Mouse (Mus musculus): ENCODE results near the gene Gm43302. TPM values are rescaled to one million over a fixed set of nuclear protein-coding genes. Genes with fewer than 3 reads are reported as not detected.
"Not testable (repeated sequence)": the region's sequence is repeated elsewhere in the genome, so short reads cannot be mapped to it uniquely, and the experiment has no call there.

The Gm43302 gene
- not detected in 2 replicates for total RNA-seq (2012; rRNA removed)
- polyA plus RNA-seq (2012; ENCODE audit: insufficient read depth in 1 of 2, insufficient read length in 2 of 2, low read depth in 1 of 2, low replicate concordance in 2 of 2, missing spikeins in 1 of 2): not detected

GRCm38 (mm10) chr5:105293226-105294165, at the start of gene Gm43302, which contains the start of gene Gbp6:
Gene Gm43302 (minus strand): TSS chr5:105293695.
Gene Gbp6 (minus strand): TSS chr5:105293698.
- H3K4me1 ChIP-seq (ENCODE audit: control insufficient read depth in 1 of 2, insufficient read depth in 2 of 2, low read length in 2 of 2); H3K27me3 ChIP-seq (ENCODE audit: control insufficient read depth in 1 of 2, insufficient read depth in 2 of 2, low read length in 2 of 2); H3K9me3 ChIP-seq (replicated peaks; ENCODE audit: insufficient read depth, low read length); DNase-seq (ENCODE audit: low read depth, low spot score); H3K36me3 ChIP-seq (ENCODE audit: control insufficient read depth in 1 of 2, insufficient read depth in 2 of 2, low read length in 2 of 2); H3K79me2 ChIP-seq (ENCODE audit: control insufficient read depth, insufficient read depth, low read length, poor library complexity); H3K27ac ChIP-seq (ENCODE audit: control insufficient read depth, low read depth, low read length): not testable (repeated sequence)
- Histone ChIP-seq H3K9ac (ENCODE audit: control insufficient read depth, low read depth, low read length, poor library complexity, severe bottlenecking) (peak within 1 kb of the TSS; percentile 35; the same call in 1 of the 2 replicates), H3K4me3 (ENCODE audit: control insufficient read depth in 1 of 2, insufficient read depth in 1 of 2, low read depth in 2 of 2, low read length in 2 of 2) (peak within 1 kb of the TSS; percentile 57 to 73)

GRCm38 (mm10) chr5:105341281-105341680, 47.8 kb upstream of the Gm43302 start:
- Histone ChIP-seq H3K27ac (ENCODE audit: control insufficient read depth, low read depth, low read length) (no peak overlapping the region), H3K79me2 (ENCODE audit: control insufficient read depth, insufficient read depth, low read length, poor library complexity) (no peaks in the 10 kb centered on the region), H3K4me3 (ENCODE audit: control insufficient read depth in 1 of 2, insufficient read depth in 1 of 2, low read depth in 2 of 2, low read length in 2 of 2) (no peak overlapping the region), H3K9ac (ENCODE audit: control insufficient read depth, low read depth, low read length, poor library complexity, severe bottlenecking) (no peak overlapping the region), H3K9me3 (replicated peaks; ENCODE audit: insufficient read depth, low read length) (no peaks in the 10 kb centered on the region), H3K4me1 (ENCODE audit: control insufficient read depth in 1 of 2, insufficient read depth in 2 of 2, low read length in 2 of 2) (no peaks in the 10 kb centered on the region), H3K27me3 (ENCODE audit: control insufficient read depth in 1 of 2, insufficient read depth in 2 of 2, low read length in 2 of 2) (no peaks in the 10 kb centered on the region), H3K36me3 (ENCODE audit: control insufficient read depth in 1 of 2, insufficient read depth in 2 of 2, low read length in 2 of 2) (no peaks in the 10 kb centered on the region)
- no peak for DNase-seq (ENCODE audit: low read depth, low spot score)
- TF ChIP-seq POLR2A (IDR thresholded peaks at IDR 0.05; ENCODE audit: control insufficient read depth in 1 of 2, insufficient read depth in 1 of 2, low read depth in 1 of 2, low read length in 2 of 2, poor library complexity in 1 of 2): no peak
- TF ChIP-seq GATA1 (IDR thresholded peaks at IDR 0.05; ENCODE audit: low read depth, low read length): no peak
- no peak for TF ChIP-seq USF2 (IDR thresholded peaks at IDR 0.05; ENCODE audit: borderline replicate concordance in 1 of 2, insufficient read depth in 1 of 2, low read depth in 1 of 2, low read length in 2 of 2)
- no peak for TF ChIP-seq NELFE (IDR thresholded peaks at IDR 0.05; ENCODE audit: low read depth, low read length)
- no peak for TF ChIP-seq KAT2A (conservative IDR thresholded peaks at IDR 0.05; ENCODE audit: low read depth, low read length)
- TF ChIP-seq ZKSCAN1 (IDR thresholded peaks at IDR 0.05; ENCODE audit: low read depth, low read length): no peak

- H3K4me3 ChIP-seq (ENCODE audit: control insufficient read depth in 1 of 2, insufficient read depth in 1 of 2, low read depth in 2 of 2, low read length in 2 of 2): no peak overlapping the region
- no peaks in the 10 kb centered on the region for H3K36me3 ChIP-seq (ENCODE audit: control insufficient read depth in 1 of 2, insufficient read depth in 2 of 2, low read length in 2 of 2)
- H3K27ac ChIP-seq (ENCODE audit: control insufficient read depth, low read depth, low read length): no peak overlapping the region
- peak; percentile 8 for DNase-seq (ENCODE audit: low read depth, low spot score)
- TF ChIP-seq RAD21 (IDR thresholded peaks at IDR 0.05; ENCODE audit: low read depth, low read length) (peak; percentile 59), SMC3 (IDR thresholded peaks at IDR 0.05; ENCODE audit: low read depth, low read length) (peak; percentile 41), CTCF (IDR thresholded peaks at IDR 0.05 in 2 of 3, conservative IDR thresholded peaks at IDR 0.05 in 1 of 3; ENCODE audit: control insufficient read depth in 1 of 3, insufficient read depth in 1 of 3, low read depth in 2 of 3, low read length in 3 of 3, poor library complexity in 1 of 3, severe bottlenecking in 1 of 3) (peak in 2 of 3 experiments; percentile 7 to 42; a peak in 2 of 6 replicates), BHLHE40 (IDR thresholded peaks at IDR 0.05; ENCODE audit: borderline replicate concordance, low read depth, low read length) (no peak), USF1 (IDR thresholded peaks at IDR 0.05; ENCODE audit: low read depth, low read length) (no peak), CHD1 (IDR thresholded peaks at IDR 0.05; ENCODE audit: low read depth, low read length) (no peak)
- H3K4me1 ChIP-seq (ENCODE audit: control insufficient read depth in 1 of 2, insufficient read depth in 2 of 2, low read length in 2 of 2): no peaks in the 10 kb centered on the region
- no peak overlapping the region for H3K9ac ChIP-seq (ENCODE audit: control insufficient read depth, low read depth, low read length, poor library complexity, severe bottlenecking)
- H3K79me2 ChIP-seq (ENCODE audit: control insufficient read depth, insufficient read depth, low read length, poor library complexity): no peaks in the 10 kb centered on the region
- H3K9me3 ChIP-seq (replicated peaks; ENCODE audit: insufficient read depth, low read length): no peaks in the 10 kb centered on the region
- H3K27me3 ChIP-seq (ENCODE audit: control insufficient read depth in 1 of 2, insufficient read depth in 2 of 2, low read length in 2 of 2): no peaks in the 10 kb centered on the region
Observed at GRCm38 (mm10) chr5:105322543-105322942, 29.0 kb upstream of the Gm43302 start.
